Mouse (Mus musculus): Measurements from ENCODE around the gene Map1s. TPM values are rescaled to one million over a fixed set of nuclear protein-coding genes. Genes with fewer than 3 reads are reported as not detected.
A peak's percentile ranks its signal among the peaks of the same experiment; 100 is the strongest.
"Not testable (repeated sequence)": the region's sequence is repeated elsewhere in the genome, so short reads cannot be mapped to it uniquely, and the experiment has no call there.

The Map1s gene
- polyA plus RNA-seq, 1 experiment from 2014 or later = 67.8 TPM

DNA sequence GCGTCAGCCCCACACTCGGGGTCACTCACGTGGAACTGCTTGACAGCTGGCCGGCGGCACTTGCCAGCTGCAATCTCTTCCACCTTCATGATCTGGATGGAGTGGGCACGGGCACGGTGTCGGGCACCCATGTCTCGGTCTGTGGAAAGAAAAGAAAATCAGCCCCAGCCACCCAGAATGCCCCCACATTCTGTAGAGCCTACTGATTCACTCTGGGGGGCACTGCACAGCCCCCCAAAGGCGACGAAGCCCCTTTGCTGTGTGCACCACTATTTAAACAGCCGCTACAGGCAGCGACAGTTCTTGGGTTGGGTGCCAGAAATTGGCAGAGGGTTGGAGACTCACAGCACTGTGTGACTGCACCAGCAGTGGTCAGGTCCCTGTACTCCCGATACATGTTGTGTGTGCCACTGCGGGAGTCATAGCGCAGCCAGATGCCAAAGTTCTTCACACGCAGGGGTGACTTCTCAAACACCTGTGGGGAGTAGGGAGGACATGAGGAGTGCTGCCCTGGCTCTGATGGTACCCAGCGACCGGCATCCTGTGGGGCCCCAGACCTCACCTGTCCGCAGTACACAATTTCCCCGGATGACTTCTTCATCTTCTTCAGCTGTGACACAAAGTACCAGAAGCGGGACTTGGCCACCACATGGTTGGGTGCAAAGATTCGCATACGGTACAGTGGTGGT is 10.0 kb upstream of the Map1s start:
- peaks cover 51% of the 10 kb centered on the region for H3K4me1 ChIP-seq
- 85% methylated on average over 24 of the region's 24 CpGs for WGBS
- not testable (repeated sequence) for H3K9me3 ChIP-seq; DNase-seq (ENCODE audit: low spot score)
- peak overlapping the region; percentile 88 for H3K4me3 ChIP-seq
- peak overlapping the region; percentile 98; the same call in 1 of the 2 replicates for H3K27ac ChIP-seq (replicated peaks)
- peaks cover 44% of the 10 kb centered on the region for H3K27me3 ChIP-seq (replicated peaks; ENCODE audit: low read depth, poor library complexity, severe bottlenecking)
- peaks cover 34% of the 10 kb centered on the region for H3K36me3 ChIP-seq (replicated peaks)

DNA sequence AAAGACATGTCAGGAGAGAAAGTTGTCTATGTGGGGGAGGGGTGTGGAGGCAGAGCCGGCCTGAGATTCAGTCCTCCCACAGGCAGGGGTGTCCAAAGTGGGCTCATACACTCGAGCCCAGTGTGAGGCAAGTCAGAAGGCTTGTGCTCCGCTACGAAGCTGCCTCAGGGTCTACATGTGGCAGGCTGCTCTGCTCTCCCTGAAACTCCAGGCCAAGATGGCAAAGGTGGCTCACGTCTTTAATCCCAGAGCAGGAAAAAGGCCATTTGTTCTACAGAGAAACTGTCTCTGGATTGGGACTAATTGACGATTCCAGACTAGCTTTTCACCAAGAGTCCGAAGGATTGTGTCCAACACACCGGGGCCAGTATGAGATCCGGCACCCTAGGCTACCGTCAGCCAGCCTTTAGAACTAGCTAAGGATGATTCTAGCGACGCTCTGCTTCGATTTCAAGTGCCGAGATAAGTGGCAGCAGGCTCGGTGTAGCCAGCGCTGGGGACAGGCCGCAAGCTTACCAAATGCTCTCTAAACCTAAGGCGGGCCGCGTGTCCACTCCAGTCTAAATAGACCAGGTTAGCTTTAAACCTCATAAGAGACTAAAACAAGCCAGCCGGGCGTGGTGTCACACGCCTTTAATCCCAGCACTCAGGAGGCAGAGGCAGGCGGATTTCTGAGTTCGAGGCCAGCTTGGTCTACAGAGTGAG is 9.3 kb upstream of the Map1s start:
- H3K36me3 ChIP-seq (replicated peaks) = peaks cover 34% of the 10 kb centered on the region
- no peak for DNase-seq (ENCODE audit: low spot score)
- 5% methylated on average over 25 of the region's 25 CpGs for WGBS
- H3K9me3 ChIP-seq = no peaks in the 10 kb centered on the region
- H3K4me1 ChIP-seq = peaks cover 46% of the 10 kb centered on the region
- peaks cover 37% of the 10 kb centered on the region for H3K27me3 ChIP-seq (replicated peaks; ENCODE audit: low read depth, poor library complexity, severe bottlenecking)
- peak overlapping the region; percentile 88 for H3K4me3 ChIP-seq
- peak overlapping the region; percentile 98 for H3K27ac ChIP-seq (replicated peaks)

DNA sequence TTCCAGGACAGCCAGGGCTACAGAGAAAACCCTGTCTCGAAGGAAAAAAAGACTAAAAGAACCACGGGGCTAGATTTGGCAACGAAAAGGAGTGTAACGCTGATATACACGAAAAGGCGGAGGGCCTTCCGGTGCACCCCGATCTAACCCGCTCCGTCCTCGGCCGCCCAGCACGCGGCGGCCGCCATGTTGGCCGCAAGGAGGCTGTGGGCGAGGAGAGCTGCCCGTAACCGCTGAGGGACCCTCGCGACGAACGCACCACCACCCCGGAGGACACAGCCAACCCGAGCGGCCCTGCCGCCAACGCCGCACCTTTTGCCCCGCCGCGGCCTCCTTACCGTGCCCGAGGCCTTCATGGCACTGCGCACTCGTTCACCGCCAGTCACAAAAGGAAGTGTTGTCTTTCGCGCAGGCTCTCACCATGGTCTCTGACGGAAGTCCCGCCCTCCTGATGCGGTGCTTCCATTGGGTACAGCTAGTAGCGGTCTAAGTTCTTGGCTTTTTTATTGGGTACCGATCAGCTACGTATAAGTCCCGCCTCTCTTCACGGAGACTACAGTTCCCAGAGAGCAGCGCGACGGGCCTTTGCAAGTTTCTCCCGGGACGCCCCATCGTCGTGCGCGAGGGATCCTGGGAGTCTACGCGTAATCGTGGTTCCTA is 8.6 kb upstream of the Map1s start, which contains the start of gene Rpl18a:
Gene Rpl18a (minus strand): TSS at position 392 of the 660 bp plus-strand sequence.
- peak; percentile 95 for DNase-seq (ENCODE audit: low spot score)
- no peaks in the 10 kb centered on the region for H3K9me3 ChIP-seq
- under 1% methylated on average over 60 of the region's 60 CpGs for WGBS
- peaks cover 39% of the 10 kb centered on the region for H3K4me1 ChIP-seq
- peaks cover 34% of the 10 kb centered on the region for H3K36me3 ChIP-seq (replicated peaks)
- peak within 1 kb of the TSS; percentile 98 for H3K27ac ChIP-seq (replicated peaks)
- peak within 1 kb of the TSS; percentile 88 for H3K4me3 ChIP-seq
- peaks cover 32% of the 10 kb centered on the region for H3K27me3 ChIP-seq (replicated peaks; ENCODE audit: low read depth, poor library complexity, severe bottlenecking)

DNA sequence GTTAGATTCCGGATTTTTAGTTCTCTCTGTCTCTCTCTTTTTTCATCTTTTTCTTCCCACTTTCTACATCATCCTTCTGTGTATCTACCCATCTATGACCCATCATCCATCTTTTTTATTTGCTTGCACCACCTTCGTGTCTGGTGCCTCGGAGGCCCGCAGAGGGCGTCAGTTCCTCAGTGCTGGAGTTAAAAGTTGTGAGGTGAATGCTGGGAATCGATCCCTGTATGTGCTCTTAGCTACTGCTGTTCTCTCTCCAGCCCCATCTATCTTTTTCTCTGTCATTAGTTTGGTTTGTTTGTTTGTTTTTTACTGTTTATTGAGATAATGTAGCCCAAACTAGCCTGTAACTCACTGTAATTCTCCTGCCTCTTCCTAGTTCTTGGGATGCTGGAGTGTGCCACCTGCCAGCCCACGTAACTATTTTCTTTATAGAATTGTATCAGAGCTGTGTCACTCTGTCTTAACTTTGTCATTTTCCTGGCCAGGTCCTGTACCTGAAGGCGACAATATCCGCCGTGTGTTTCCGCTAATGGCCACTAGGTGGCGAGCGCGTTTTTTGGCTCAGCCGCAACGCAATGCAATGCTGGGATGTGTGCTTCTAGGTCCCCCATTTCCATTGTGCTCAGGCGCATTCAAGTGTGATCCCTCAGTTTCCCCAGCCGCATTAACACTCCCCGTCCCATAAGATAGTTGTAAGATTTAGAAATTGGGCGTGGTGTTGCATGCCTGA is 7.9 kb upstream of the Map1s start:
- H3K9me3 ChIP-seq = no peaks in the 10 kb centered on the region
- peak; percentile 87 for DNase-seq (ENCODE audit: low spot score)
- WGBS = under 1% methylated on average over 20 of the region's 20 CpGs
- peaks cover 29% of the 10 kb centered on the region for H3K27me3 ChIP-seq (replicated peaks; ENCODE audit: low read depth, poor library complexity, severe bottlenecking)
- peaks cover 34% of the 10 kb centered on the region for H3K36me3 ChIP-seq (replicated peaks)
- H3K27ac ChIP-seq (replicated peaks) = peak overlapping the region; percentile 98
- peak overlapping the region; percentile 88 for H3K4me3 ChIP-seq
- H3K4me1 ChIP-seq = peaks cover 32% of the 10 kb centered on the region

DNA sequence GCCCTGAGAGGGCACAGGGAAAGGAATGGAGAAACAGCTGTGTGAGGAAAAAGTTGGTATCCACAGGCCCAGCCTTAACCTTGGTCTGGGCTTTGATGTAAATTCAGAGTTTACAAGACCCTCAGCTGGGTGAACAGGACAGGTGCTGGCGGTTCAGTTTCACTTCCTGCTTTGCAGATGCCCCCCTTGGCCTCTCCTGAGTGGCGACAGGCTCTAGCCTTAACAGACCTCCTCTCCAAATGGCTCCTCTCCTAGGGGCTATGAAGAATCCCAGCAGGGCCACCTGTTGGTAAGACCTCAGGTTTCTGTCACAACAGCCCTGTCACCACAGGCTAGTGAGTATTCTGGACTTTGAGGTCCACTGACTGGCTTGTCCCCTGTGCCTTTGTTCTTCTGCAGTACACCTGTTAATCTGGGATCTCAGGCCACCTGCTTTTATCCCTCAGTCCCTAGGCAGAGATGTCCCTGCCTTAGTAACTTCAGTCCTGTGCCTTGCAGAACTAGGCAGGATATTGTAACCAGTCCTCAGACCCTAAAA is 7.0 kb upstream of the Map1s start:
- Histone ChIP-seq H3K9me3 (no peaks in the 10 kb centered on the region), H3K4me1 (peaks cover 29% of the 10 kb centered on the region), H3K27ac (replicated peaks) (peak overlapping the region; percentile 98), H3K27me3 (replicated peaks; ENCODE audit: low read depth, poor library complexity, severe bottlenecking) (peaks cover 24% of the 10 kb centered on the region; the same call in 1 of the 2 replicates), H3K4me3 (peak overlapping the region; percentile 88), H3K36me3 (replicated peaks) (peaks cover 26% of the 10 kb centered on the region)
- WGBS = 66% methylated on average over 2 of the region's 2 CpGs
- no peak for DNase-seq (ENCODE audit: low spot score)

DNA sequence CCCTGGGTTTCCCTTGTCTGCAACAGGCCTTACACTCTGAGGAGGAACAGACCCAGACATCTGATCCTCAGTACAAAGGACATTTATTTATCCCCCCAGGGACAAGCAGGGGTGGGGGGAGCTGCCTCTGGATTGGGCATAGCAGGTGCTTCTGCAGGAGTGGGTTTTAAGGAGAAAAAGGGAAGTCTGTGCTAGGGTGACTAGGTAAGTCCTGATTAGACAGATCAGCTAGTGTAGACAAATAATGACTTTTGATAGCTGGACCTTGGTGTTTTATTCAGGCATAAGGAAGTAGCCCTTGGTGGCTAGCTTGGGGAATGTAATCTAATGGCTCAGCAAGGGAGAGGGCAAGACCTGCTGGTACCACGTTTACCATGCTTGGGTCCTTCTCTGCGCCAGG is 6.5 kb upstream of the Map1s start:
- Histone ChIP-seq H3K27me3 (replicated peaks; ENCODE audit: low read depth, poor library complexity, severe bottlenecking) (peaks cover 19% of the 10 kb centered on the region; the same call in 1 of the 2 replicates), H3K4me3 (no peak overlapping the region), H3K27ac (replicated peaks) (no peak overlapping the region), H3K9me3 (no peaks in the 10 kb centered on the region), H3K36me3 (replicated peaks) (peaks cover 22% of the 10 kb centered on the region), H3K4me1 (peaks cover 29% of the 10 kb centered on the region)
- no peak for DNase-seq (ENCODE audit: low spot score)
- WGBS = 89% methylated on average over 2 of the region's 2 CpGs

DNA sequence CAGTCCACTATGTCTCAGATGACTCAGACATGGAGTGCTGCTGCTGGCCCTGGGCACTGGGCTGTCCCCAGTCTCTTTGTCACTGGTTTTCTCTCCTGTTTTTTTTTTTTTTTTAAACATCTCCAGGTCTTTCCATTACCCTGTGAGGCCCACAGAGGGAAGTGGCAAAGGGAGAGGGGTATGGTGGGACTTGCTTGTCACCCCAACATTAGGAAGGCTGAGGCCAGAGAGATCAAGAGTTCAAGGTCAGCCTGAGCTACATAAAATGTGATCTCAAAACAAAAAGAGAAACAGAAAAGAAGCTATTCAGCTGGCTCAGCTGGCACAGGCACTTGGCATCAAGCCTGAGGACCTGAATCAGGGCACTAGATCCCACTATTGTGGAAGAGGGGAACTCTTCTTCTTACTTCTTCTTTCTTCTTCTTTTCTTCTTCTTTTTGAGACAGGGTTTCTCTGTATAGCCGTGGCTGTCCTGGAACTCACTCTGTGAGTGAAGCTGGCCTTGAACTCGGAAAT is 4.8 kb upstream of the Map1s start:
- WGBS = 83% methylated on average over 2 of the region's 2 CpGs

DNA sequence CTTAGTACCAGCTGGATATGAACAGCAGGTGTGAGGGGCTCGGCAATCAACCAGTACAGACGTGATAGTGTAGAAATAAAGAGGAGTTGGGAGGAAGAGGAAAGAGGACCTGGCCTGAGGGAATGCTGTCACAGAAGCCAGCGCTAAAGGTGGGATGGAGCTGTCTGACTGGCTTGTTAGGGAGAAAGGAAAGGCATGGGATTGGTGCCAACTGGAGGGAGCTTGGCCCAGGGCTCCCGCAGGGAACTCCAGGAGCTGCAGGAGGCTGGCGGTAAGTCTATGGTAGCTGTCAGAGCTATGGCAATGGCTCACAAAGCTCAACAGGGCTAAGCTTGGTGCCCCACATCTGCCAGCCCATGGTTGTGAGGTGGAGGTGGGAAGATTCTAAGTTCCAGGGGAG is 3.5 kb upstream of the Map1s start:
- peaks cover 27% of the 10 kb centered on the region for H3K4me1 ChIP-seq
- no peak overlapping the region for H3K4me3 ChIP-seq
- DNase-seq (ENCODE audit: low spot score) = no peak
- H3K36me3 ChIP-seq (replicated peaks) = no peaks in the 10 kb centered on the region
- H3K27me3 ChIP-seq (replicated peaks; ENCODE audit: low read depth, poor library complexity, severe bottlenecking) = peaks cover 10% of the 10 kb centered on the region; the same call in 1 of the 2 replicates
- H3K27ac ChIP-seq (replicated peaks) = no peak overlapping the region
- H3K9me3 ChIP-seq = no peaks in the 10 kb centered on the region
- 40% methylated on average over 5 of the region's 5 CpGs for WGBS

More for the DNA sequence above, 4.8 kb upstream of the Map1s start:
- peaks cover 23% of the 10 kb centered on the region for H3K4me1 ChIP-seq
- H3K4me3 ChIP-seq = no peak overlapping the region
- DNase-seq (ENCODE audit: low spot score) = no peak
- H3K9me3 ChIP-seq = no peaks in the 10 kb centered on the region
- H3K36me3 ChIP-seq (replicated peaks) = peaks cover 4% of the 10 kb centered on the region
- H3K27me3 ChIP-seq (replicated peaks; ENCODE audit: low read depth, poor library complexity, severe bottlenecking) = peaks cover 10% of the 10 kb centered on the region; the same call in 1 of the 2 replicates
- H3K27ac ChIP-seq (replicated peaks) = no peak overlapping the region

DNA sequence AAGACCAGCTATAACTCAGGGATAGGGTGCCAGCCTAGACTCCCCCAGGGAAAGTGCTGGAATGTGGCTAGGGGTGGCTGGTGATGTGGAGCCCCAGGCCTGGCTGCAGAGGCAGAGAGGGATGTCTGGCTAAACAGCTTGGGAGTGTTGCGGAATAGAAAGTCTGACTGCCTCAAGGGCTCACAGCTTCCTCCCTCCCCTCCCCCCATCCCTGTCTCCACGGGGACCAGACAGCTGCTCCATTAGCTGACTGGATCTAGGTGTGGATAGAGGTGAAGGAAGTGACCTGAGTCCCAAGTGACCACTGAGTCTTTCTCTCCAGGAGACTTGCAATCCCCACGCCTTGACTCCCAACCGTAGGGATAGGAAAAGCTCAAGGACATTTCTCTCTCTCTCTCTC is 2.6 kb upstream of the Map1s start:
- Histone ChIP-seq H3K9me3 (no peaks in the 10 kb centered on the region), H3K27me3 (replicated peaks; ENCODE audit: low read depth, poor library complexity, severe bottlenecking) (peaks cover 10% of the 10 kb centered on the region; the same call in 1 of the 2 replicates), H3K36me3 (replicated peaks) (0 out of 2 replicates have a peak, but pooled peaks cover 3% of the 10 kb centered on the region), H3K27ac (replicated peaks) (no peak overlapping the region), H3K4me1 (peaks cover 29% of the 10 kb centered on the region), H3K4me3 (no peak overlapping the region)
- 32% methylated on average over 4 of the region's 4 CpGs for WGBS
- DNase-seq (ENCODE audit: low spot score) = no peak

DNA sequence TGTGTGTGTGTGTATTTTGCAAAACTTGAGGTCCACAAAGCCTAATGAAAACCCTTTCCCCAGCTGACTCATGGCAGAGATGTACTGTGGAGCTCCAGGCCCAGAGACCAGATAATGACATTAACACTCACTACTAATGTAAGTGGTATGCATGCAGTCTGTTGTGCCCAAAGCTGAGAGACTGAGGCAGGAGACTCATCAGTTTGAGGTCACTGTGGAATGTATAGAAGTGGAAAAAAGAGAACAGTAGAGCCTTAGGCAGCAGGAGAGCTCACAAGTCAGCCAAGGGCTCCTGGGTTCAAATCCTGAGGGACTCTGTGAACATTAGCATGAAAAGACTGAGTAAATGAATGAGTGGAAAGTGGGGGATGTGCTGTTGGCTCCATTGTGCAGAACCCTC is 2.1 kb upstream of the Map1s start:
- Histone ChIP-seq H3K4me3 (no peak overlapping the region), H3K27ac (replicated peaks) (no peak overlapping the region), H3K4me1 (peaks cover 25% of the 10 kb centered on the region), H3K27me3 (replicated peaks; ENCODE audit: low read depth, poor library complexity, severe bottlenecking) (peaks cover 10% of the 10 kb centered on the region; the same call in 1 of the 2 replicates), H3K9me3 (no peaks in the 10 kb centered on the region), H3K36me3 (replicated peaks) (0 out of 2 replicates have a peak, but pooled peaks cover 3% of the 10 kb centered on the region)
- no peak for DNase-seq (ENCODE audit: low spot score)

DNA sequence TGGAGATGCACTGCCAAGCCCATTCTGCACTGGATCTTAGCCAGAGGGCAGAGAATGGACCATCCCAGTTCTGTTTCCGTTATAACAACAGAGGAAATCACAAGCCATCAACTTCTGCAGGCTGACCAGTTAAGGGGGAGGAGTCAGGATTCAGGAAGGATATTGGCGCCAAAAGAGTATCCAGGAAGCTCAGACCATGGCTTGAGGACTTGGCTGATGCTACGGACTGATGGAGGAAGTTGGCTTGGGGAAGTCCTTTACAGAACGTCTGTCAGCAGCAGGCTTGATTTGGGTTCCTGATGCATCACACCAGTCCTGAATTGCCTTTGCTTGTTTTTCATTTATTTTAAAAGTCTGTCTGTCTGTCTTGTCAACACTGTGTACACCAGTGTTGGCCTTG is 1.2 kb upstream of the Map1s start:
- peaks cover 11% of the 10 kb centered on the region for H3K36me3 ChIP-seq (replicated peaks)

More for the DNA sequence above, 1.2 kb upstream of the Map1s start:
- Histone ChIP-seq H3K27me3 (replicated peaks; ENCODE audit: low read depth, poor library complexity, severe bottlenecking) (peaks cover 10% of the 10 kb centered on the region; the same call in 1 of the 2 replicates), H3K27ac (replicated peaks) (no peak overlapping the region), H3K4me1 (peaks cover 22% of the 10 kb centered on the region), H3K4me3 (no peak overlapping the region), H3K9me3 (no peaks in the 10 kb centered on the region)
- WGBS = 65% methylated on average over 4 of the region's 4 CpGs
- no peak for DNase-seq (ENCODE audit: low spot score)

Data from embryonic facial prominence, embryonic 10.5 days (tissue).